Mouse (Mus musculus) small intestine, adult 2 months (tissue): Measurements from ENCODE around the gene Fam198a.

Experiments
- CTCF ChIP-seq: fragments of 200-500 bp; IDR thresholded peaks from 2 replicates; pipeline ENCODE4 v1.5.1; 2012; ENCODE audit warnings: low read depth, mild to moderate bottlenecking, control low read depth, inconsistent platforms, low read length, moderate library complexity, mixed read lengths; ENCODE audit not compliant: insufficient replicate concordance, insufficient read length; ENCODE audit errors: extremely low read depth
- POLR2A ChIP-seq: fragments of 200-500 bp; IDR thresholded peaks from 2 replicates; pipeline ENCODE4 v1.6.1; 2012; ENCODE audit warnings: low read depth, mild to moderate bottlenecking, control low read depth, inconsistent platforms, low read length, moderate library complexity

DNA sequence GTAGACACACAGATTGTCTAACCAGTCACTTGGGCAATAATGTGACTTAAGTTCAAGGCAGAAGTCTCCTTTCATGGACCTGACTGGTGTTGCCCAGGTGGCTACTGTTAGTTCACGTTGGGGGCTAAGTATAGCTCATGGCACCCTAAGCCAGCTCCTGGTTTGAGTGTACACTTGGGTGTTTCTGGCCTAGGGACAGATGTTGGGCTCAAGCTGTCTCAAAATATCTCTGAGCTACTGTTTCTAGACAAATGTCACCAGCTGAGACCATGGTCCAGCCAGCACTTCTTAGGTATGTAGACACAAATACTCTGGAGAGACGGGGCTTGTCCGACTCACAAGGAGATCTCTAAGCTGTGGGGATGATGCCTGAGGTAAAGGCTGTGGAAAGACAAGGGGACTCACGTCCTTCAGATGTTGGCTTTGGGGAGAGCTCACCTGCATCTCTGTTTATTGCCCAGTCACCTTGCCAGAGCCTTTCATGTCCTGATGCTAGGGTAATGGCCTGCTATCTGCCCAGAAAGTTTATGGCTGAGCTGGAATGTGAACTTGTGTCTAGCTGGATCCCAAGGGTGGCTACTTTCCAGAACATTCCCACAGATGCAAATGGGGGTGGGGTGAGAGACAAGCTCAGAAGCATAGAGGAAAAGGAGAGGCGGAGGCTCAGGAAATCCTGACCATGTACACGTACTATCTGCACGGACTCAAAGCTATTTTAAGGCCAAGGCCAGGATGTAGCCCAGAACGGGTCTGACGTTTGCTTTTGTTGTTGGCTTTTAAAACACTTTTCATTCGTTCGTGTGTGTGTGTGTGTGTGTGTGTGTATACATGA, 77.3 kb downstream of the Fam198a start:
- TF ChIP-seq CTCF (no peak), POLR2A (no peak)
